Mouse (Mus musculus) gastrocnemius, postnatal 14 days (tissue): ENCODE results near the gene Glra1. TPM values are rescaled to one million over a fixed set of nuclear protein-coding genes. Genes with fewer than 3 reads are reported as not detected.
"Not testable (repeated sequence)": the region's sequence is repeated elsewhere in the genome, so short reads cannot be mapped to it uniquely, and the experiment has no call there.

ENCODE experiments used
- DNase-seq: peaks from one replicate; pipeline ENCODE4 v3.0.0; 2021; ENCODE audit warnings: mixed read lengths
- intact Hi-C: fragments of 180-260 bp; cut with DNase I; formaldehyde crosslinking; loops from one replicate; pipeline ENCODE4 v1.15.1; 2025; ENCODE audit warnings: low total_unique reads
- long read RNA-seq, 2 experiments: library from polyadenylated mRNA; stranded (forward); transcript quantifications; one replicate each; pipeline ENCODE4 v2.0.0; 2021
- total RNA-seq, 2 experiments: library from RNA; stranded (reverse); gene quantifications; 2 replicates each; pipeline ENCODE4 v1.2.3; 2021

The Glra1 gene
- total RNA-seq, result not detected
- long read RNA-seq, experiment 1, result 0 reads
- long read RNA-seq, experiment 2, result 0 reads

DNA sequence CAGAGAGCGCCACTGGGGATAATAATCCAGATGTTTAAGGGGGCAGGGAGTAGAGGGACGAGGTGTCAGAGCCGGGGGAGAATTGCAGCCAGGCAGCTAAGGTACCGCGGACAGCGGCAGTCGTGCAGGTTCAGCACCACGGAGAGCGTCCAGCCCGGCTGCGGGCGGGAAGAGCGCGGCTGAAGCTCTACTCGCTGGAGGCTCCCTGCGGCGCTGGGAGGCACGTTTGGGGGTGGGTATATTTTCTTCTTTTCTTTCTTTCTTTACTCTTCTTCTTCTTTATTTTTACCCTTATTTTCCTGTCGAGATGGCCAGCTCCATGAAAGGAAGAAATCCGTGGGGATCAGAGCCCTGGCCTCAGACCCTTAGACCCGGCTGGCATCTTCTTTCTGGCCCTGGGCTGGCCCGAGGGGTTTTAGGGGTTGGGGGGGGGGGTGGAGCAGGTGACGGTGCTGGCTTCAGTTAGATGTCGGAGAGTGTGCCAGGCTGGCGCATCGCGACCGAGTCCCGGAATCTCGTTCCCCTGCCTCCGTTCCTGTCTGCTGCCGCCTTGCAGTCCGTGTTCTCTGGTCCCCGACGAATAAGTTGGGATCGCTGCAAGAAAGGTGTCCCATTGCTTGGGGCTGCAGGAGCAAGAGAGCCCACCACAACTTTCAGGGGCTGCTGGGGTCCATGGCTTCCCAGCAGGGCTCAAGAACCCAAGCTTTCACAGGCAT, at the start of gene Glra1:
TSS of gene Glra1 (minus strand) at position 391 of the 716 bp plus-strand sequence.
- peak; percentile 69 for DNase-seq
- intact Hi-C loops, result no loop called here

DNA sequence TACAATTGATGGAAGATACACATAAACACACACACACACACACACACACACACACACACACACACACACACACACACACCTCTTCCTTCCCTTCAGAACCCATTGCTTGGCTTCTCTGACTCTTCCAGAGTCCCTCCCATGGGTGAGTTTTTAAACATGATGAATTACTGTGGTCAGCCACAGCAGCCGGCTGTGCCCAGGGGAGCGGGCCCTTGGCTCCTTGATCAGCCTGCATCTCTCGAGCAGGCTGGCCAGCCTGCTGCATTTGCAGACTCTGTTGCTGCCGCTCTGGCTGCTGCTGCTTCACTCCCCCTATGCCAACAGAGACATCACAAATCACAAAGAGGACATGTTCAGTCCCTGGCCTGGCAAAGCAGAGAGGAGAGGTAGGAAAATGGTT, 29.0 kb upstream of the Glra1 start:
- DNase-seq, result no peak
- intact Hi-C loops, result loop anchor here (2.0 kb wide), 1 partner anchor 62 kb away; no protein-coding TSS in a partner anchor

- DNase-seq, result no peak
- intact Hi-C loops, result no loop called here
Observed at GRCm38 (mm10) chr11:55633901-55634300, 25.9 kb upstream of the Glra1 start.

DNA sequence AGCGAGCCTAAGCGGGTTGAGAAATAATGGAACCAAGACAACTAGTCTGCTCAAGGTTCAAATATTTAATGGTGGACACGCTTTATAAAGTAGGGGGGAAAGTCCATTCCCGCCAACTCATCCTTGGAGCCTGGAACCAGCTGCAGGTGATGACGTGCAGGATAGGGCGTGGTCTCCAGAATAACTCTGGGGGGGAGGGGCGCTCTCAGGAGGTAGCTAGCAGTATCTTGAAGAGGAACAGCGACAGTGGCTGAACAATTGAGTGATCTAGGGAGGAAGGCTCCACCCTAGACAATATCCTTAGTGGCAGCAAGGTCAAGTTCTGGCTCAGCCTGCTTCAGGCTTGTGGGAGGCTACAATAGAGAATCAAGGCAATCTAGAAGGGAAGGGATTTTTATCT, 6.6 kb upstream of the Glra1 start:
- DNase-seq, intact Hi-C loops: not testable (repeated sequence)

DNA sequence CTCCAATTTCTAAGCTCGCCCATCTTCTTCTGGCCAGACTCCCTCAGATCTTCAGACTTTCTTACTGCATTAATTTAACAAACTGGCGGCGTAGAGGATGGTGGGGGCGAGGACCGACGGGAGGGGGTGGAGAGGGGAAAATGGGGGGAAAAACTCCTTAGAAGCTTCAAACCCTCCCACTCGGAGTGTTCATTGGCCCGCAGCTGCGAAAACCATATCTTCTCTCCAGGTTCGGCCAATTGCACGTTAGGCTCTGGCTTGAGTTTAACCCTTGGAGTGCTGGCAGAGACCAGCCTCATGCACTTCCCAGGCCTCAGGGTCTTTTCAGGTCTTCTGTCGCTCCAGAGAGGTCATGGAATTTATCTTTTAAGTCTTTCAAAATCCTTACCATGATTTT, 524 bp upstream of the Glra1 start:
- intact Hi-C loops, result no loop called here

GRCm38 (mm10) chr11:55607066-55607807, 761 bp downstream of the Glra1 start:
- intact Hi-C loops, result no loop called here

More for the DNA sequence above, 524 bp upstream of the Glra1 start:
- DNase-seq, result no peak

DNA sequence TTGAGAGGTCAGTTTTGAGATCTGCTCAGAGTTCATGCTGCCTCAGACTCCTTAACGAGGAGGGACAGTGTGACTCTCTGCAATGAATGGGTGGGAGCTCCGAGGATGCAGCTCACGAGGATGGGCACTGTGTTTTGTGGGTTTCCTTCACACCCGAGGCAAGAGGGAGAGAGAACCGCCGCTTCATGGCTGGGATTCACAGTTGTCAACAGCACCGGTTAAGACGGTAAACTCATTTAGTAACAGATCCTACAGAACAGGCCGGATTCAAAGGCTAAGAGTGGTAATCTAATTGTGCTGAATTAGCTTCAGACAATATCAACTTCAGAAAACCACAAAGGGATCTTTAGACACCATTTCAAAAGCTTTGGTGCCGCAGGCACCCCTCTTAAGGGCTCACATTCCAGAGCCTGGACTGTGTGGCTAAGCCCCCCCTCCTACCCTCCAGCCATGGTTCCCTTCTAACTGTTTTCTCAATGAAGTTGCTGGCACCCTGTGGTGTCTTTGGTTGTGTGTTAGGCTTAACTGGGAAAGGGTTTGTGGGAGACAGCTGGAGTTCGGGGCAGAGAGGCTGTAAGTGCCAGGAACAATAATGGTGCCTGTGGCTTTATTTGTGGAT, 6.4 kb downstream of the Glra1 start:
- intact Hi-C loops, result no loop called here
- no peak for DNase-seq

More at GRCm38 (mm10) chr11:55607066-55607807, 761 bp downstream of the Glra1 start:
- no peak for DNase-seq

GRCm38 (mm10) chr11:55595726-55596125, 12.3 kb downstream of the Glra1 start:
- no peak for DNase-seq
- intact Hi-C loops, result no loop called here

- intact Hi-C loops, result no loop called here
- no peak for DNase-seq
Observed at GRCm38 (mm10) chr11:55594411-55594810, 13.6 kb downstream of the Glra1 start.

GRCm38 (mm10) chr11:55591194-55591593, 16.8 kb downstream of the Glra1 start:
- intact Hi-C loops, result no loop called here

GRCm38 (mm10) chr11:55589376-55590167, 18.4 kb downstream of the Glra1 start:
- intact Hi-C loops, result no loop called here

More at GRCm38 (mm10) chr11:55591194-55591593, 16.8 kb downstream of the Glra1 start:
- no peak for DNase-seq

DNA sequence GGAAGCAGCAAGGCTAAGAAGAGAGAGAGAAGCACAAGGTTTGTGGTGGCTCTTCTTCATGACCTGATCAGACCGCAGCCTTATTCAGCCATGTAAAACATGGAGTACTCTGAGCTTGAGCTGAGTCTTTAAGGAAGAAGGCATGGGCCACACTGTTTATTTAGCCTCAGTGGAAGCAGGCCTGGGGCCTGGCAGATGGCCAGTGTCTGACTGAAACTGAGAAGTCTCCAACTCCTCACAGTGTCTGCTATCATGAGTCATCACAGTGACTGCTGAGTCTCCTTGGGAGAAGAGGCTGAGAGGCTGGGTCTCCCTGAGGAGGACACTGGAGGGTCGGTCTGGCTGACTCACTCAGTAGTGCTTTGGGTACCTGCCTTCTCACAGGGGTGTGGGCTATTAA, 33.6 kb downstream of the Glra1 start:
- DNase-seq, result no peak
- intact Hi-C loops, result loop anchor here (2.0 kb wide), 1 partner anchor 62 kb away; no protein-coding TSS in a partner anchor

More at GRCm38 (mm10) chr11:55589376-55590167, 18.4 kb downstream of the Glra1 start:
- no peak for DNase-seq

DNA sequence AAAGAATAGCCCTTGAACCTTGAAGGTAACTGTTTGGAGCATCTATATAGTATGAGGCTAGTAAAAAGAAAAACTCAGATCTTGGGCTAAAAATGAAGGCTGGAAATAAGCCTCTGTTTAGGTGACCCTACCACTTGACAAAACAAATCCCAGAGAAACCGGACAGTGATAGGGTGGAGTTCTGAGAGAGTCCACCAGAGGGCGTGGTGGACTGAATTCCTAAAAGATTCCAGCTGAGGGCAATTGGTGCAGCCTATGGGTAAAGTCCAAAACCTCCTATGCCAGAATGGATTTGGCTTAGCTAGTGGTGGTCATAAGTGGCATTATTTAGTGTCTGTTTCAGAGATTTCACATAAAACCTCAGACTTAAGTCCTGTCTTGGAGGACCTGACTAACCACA, 36.9 kb downstream of the Glra1 start:
- intact Hi-C loops, result no loop called here

GRCm38 (mm10) chr11:55566309-55567099, 41.5 kb downstream of the Glra1 start:
- DNase-seq, result no peak
- intact Hi-C loops, result no loop called here

More for the DNA sequence above, 36.9 kb downstream of the Glra1 start:
- no peak for DNase-seq

- no peak for DNase-seq
- intact Hi-C loops, result no loop called here
Observed at GRCm38 (mm10) chr11:55545690-55546089, 62.3 kb downstream of the Glra1 start.

DNA sequence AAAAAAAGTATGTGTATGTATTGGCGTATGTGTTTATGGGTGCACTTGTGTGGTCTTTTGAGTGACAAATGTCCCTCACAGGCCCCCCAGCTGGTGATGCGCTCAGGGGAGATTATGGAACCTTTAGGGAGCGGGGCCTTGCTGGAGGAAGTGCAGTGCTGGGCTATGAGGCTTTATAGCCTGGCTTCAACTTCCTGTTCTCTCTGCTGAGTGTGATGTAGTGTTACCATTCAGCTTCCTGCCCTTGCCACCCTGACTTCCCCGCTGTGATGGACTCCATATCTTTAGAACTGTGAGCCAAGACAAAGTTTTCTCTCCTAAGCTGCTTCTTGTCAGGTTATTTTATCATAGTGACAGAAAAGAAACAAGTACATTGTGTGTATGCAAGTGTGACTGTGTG, 65.3 kb downstream of the Glra1 start:
- intact Hi-C loops, result no loop called here
- DNase-seq, result no peak

DNA sequence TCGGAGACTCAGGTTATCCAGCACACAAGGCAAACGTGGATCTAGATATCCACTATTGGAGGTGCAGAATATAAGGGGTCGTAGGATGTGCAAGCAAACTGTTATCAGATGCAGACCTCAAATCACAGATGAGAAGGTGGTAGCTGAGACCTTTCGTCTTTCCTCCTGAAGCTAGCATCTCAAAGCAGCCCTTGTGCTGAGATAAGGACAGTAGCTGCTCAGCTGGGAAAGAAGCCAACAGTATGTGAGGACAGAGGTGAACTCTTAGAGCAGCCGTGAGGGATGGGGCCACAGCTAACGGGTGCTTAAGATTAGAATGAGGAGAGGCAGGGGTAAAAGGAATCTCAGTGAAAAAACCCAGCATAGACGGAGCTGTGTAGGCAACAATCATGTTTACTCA, 65.9 kb downstream of the Glra1 start:
- intact Hi-C loops, result no loop called here
- no peak for DNase-seq

- DNase-seq, result no peak
Observed at GRCm38 (mm10) chr11:55534766-55535165, 73.2 kb downstream of the Glra1 start.

GRCm38 (mm10) chr11:55533378-55533777, 74.6 kb downstream of the Glra1 start:
- peak; percentile 17 for DNase-seq
- intact Hi-C loops, result no loop called here

More at GRCm38 (mm10) chr11:55534766-55535165, 73.2 kb downstream of the Glra1 start:
- intact Hi-C loops, result no loop called here
